Mouse (Mus musculus): ENCODE measurements at regions not wholly inside any gene's neighbourhood (a gene's known extent, or its start where the extent isn't known, plus 50 kb on each side); places are given as distances from the start of the nearest gene placed in this dataset.
A peak's percentile ranks its signal among the peaks of the same experiment; 100 is the strongest.
"Not testable (repeated sequence)": the region's sequence is repeated elsewhere in the genome, so short reads cannot be mapped to it uniquely, and the experiment has no call there.

DNA sequence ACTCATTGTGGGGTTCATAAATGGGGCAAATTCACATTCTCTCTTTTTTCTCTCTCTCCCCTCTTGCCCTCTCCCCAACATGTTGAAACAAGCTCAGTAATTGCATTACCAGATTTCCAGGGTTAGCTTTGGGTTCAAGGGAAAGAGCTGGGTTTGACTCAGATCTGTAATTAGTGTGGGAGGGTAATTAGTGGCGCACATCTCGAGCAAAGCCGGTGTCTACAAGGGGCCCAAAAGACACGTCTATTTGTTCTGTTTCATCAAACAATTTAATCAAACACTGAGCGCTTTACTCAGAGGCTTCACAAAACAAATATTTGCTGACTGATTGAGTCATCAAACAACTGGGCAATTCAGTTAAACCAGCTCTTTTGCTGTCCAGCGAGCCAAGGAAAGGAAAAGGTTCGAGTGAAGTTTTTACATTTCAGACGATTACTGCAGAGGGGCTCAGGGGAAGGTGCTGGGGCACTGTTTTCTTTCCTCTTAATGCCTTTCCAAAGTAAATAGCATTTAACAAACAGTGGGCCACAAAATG is 193.6 kb upstream of the Six2 start:
- no peak for DNase-seq

GRCm38 (mm10) chr17:85881046-85881445 is 193.0 kb upstream of the Six2 start:
- DNase-seq, result no peak

- peak; percentile 59 to 78 for DNase-seq
These were observed 189.4 kb upstream of the Six2 start for GRCm38 (mm10) chr17:85877426-85877825.

DNA sequence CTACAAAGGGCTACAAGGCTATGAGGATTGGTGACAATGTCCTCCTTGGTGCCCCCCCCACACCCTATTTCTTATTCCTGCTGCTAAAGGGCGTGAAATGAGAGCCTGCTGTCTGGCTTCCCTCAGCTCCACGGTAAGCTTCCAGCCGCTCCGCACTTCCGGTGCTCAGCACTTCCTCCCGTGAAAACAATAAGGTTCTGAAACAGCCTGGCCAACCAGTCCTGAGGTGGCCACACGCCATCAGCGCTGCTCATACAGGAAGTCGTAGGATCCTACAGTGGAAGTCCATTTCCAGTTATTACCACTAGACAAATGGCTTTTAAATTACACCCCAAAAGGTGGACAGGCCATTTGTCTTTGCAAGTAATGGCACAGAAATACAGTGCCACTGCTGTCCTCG is 188.8 kb upstream of the Six2 start:
- DNase-seq, result no peak

- DNase-seq, result no peak
These were observed 185.9 kb upstream of the Six2 start for GRCm38 (mm10) chr17:85873853-85874586.

DNA sequence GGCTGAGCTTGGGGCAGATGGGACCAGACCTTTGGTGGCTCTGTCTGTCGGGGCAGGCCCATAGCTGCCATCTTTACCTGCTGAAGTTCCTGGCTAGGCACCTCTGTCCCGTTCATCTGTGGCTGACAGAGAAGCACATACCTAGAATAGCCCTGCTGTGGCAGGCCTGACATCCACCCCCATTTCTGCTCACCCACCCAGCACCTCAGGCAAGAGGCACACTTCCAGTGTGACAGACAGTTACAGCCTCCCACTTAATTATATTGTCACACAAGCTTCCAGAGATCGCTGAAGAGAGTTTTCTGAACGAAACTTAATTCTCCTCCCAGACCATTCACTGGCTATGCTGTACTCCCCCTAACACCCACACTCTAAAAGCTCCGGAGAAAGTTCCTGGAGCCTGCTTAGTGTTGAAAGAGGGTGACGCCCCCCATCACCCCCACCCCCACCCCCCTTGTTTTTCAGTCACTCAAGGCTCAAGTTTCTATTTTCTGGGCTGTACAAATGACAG is 184.9 kb upstream of the Six2 start:
- DNase-seq, result no peak

DNA sequence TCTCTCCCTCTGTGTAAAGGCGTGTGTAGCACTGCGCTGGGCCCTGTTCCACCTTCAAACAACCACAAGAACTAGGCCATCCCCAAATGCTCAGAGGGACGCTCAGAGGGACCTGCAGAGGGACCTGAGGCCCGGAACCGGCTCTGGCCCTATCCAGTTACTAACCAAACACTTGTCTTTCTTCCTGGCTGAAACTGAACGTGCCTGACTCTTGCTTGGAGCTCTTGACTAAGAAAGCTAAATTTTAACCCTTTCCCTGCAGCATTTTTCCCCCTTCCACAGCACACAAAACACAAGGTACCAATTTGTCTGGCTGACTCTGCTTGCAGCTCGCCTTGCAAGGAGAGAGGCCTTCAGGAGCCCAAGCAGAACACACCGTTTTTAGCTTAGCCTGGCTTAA is 182.3 kb upstream of the Six2 start:
- DNase-seq, result no peak

GRCm38 (mm10) chr17:85869179-85869578 is 181.1 kb upstream of the Six2 start:
- no peak for DNase-seq

DNA sequence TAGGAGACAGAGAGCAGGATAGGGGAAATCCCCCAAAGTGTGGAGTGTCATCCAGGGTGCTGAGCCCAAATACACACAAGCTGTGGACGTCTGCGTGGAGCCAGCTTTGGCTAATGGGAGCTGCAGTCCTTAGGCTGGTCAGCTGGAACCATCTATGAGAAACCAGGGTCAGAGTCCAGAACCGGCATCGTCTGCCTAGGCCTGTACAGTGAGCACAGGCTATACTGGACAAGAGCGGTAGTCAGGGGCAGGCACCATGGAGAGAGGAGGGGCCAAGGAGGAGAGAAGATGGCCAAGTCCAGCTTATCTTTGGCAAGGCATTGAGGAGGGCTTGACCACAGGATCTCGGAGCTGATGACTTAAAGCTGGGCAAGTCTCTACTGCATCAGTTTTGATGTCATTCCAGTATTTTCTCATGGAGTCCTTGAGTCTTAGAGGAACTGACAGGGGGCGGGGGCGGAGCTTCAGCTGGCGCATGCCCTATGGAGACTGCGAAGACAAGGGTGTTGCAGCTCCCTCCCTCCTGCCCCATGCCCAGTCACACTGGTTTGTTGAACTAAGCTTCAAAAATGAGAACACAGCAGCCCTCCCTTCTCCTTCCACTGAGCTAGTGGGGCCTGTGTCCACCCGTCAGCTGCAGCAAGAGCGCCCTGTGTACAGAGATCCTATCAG is 180.0 kb upstream of the Six2 start:
- DNase-seq, result peak in 1 of 2 experiments; percentile 41

DNA sequence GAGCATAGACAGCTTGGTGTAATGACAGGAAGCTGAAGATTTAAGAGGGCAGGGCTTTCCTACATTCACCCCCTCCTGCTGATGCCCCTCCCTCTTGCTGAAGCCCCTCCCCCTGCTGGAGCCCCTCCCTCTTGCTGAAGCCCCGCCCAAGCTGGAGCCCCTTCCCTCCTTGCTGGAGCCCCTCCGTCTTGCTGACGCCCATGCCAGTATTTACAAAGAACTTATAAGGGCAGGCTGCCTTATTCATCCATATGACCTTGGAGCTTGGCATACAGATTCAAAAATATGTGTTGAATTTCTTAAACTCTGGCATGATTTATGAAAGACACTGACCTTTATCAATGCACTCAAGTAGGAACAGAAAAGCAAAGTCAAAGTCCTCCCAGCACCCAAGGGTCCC is 178.5 kb upstream of the Six2 start:
- DNase-seq, result peak; percentile 31 to 35

DNA sequence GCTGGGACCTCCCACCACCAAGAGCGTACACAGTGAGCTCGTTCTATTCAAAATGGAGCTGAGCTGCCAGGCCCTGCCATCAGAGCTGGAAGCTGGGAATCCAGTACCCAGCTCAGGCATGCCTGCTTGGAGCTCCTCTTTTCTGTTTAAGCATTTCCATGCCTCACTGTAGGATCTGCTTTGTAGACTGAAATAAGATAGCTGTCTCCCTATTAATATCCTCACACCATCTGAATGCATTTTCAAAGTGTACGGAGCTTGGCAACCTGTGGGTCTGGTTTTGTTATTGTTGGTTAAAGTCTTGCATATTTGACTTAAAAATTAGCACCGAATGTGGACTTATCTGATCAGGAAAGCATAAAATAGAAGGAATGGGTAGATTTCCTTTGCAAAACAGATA is 177.9 kb upstream of the Six2 start:
- no peak for DNase-seq

DNA sequence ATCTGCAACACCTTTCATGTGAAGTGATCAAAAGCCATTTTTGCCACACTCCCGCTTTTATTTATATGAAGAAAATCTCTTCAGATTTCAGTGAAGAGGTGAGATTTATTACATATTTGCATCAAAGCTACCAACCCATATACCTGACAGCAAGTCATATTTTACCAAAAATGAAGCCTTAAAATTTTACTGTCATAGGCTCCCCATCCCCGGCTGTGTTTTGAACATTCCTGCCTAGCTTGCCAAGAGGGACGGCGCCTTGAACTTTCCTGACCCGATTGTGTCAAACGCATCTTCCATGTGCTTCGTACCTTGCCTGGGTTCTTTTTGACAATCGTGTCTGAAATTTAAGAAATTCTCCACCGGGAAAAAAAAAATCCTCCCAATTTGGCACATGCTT is 173.3 kb upstream of the Six2 start:
- DNase-seq, result peak; percentile 60 to 65

DNA sequence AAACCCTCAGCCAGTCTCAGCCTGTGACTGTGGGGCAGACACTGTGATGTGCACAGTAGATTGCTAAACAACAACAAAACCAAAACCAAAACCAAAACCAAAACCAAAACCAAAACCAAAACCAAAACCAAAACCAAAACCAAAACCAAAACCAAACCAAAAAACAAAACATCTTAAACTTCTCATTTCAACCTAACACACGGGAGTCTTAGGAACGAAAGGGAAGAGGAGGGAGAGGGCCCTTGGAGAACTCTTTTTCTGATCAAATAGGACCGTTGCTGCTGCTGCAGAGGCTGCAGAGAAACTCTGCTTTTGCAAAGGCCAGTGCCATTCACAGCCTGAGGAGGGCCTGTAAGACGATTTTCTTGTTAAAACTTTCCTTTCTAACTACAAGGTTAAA is 172.7 kb upstream of the Six2 start:
- DNase-seq, result no peak

DNA sequence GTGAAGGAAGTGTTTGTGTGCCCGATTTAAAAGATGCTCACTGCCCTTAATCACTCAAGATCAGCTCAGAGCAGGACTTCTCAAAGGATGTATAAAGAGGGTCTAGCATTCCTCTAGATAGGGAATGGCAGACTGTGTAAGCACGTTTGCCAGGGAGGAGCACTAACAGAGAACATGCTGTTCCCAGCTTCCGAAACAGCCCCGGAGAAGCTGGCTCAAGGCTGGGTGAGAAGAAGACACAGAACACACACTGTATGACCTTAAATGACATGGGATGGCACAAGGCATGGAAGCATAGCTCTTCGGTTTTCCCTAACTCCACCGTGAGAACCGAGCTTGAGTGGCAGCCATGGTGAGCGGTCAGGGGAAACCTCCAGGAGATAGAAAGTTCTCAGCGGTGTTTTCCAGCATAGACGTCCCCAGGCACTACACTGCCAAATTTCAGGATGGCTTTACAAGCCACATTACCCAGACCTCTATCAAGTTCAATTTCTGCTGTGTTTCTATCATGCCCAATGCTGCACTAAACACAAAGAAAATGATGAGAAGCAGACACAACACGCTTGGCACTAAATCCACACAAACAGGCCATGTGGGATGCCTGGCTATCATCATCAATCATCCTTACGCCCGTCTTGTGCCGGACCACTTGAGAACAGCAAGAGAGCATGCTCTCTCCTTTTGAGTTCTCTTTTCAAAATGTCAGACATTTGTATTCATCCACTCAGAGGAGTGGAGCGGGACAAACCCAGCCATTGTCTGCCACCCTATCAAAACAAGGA is 172.0 kb upstream of the Six2 start:
- DNase-seq, result no peak

- DNase-seq, result no peak
These were observed 170.4 kb upstream of the Six2 start for GRCm38 (mm10) chr17:85858516-85858915.

- no peak for DNase-seq
These were observed 169.8 kb upstream of the Six2 start for GRCm38 (mm10) chr17:85857705-85858472.

- not testable (repeated sequence) for DNase-seq
These were observed 168.8 kb upstream of the Six2 start for GRCm38 (mm10) chr17:85856894-85857293.

DNA sequence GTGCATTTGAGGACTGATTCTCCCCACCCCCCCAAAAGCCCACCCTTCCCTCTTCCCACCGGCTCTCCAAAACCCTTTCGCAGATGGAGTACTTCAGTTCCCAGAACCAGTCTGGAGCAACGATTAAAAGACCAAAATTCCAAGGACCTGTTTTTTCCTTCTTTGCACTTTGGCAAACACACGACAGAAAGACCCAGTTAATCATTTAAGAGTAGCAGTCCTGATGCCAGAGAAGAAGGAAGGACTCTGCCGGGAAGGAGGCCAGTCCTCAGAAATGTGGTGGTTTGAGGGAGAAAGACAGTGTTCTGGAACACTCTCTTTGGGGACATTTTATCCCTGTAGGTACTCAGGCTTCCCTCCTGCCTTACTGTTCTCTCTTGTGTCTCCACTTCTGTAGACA is 165.1 kb upstream of the Six2 start:
- no peak for DNase-seq

- DNase-seq, result no peak
These were observed 160.5 kb upstream of the Six2 start for GRCm38 (mm10) chr17:85848526-85848925.

DNA sequence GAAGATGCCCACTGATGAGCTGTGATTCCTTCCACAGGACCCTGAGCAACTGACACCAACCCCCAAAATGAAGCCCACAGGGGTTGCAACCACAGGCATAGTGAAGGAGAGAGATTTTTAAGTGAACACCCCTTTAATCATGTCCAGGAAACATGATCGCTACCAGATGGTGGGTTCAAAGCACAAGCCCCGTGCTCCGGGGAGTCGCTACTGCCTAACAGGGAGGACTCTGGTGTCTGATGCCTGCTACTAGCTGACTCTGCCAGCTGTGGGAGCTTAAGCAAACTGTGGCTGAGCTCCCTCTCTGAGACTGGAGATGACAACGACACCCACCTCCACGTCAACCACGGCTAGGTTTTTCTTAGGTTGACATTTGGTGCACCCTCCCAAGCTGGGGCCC is 159.7 kb upstream of the Six2 start:
- no peak for DNase-seq

- DNase-seq, result no peak
These were observed 157.0 kb upstream of the Six2 start for GRCm38 (mm10) chr17:85845059-85845458.

- no peak for DNase-seq
These were observed 156.4 kb upstream of the Six2 start for GRCm38 (mm10) chr17:85844486-85844885.
